Mouse (Mus musculus) cerebellum, adult 18-20 months (tissue): ENCODE data around the gene Slc38a10.

Experiments
- DNase-seq, 2 experiments: peaks; one replicate each; pipeline ENCODE4 v3.0.0; 2021

Slc38a10 gene

GRCm38 (mm10) chr11:120136796-120137624, 14.1 kb downstream of the Slc38a10 start:
- DNase-seq = no peak

GRCm38 (mm10) chr11:120136195-120136594, 15.0 kb downstream of the Slc38a10 start:
- no peak for DNase-seq

GRCm38 (mm10) chr11:120134847-120135530, 16.2 kb downstream of the Slc38a10 start:
- no peak for DNase-seq

GRCm38 (mm10) chr11:120134148-120134547, 17.0 kb downstream of the Slc38a10 start:
- no peak for DNase-seq

GRCm38 (mm10) chr11:120129281-120129680, 21.9 kb downstream of the Slc38a10 start:
- no peak for DNase-seq

GRCm38 (mm10) chr11:120126845-120127244, 24.3 kb downstream of the Slc38a10 start:
- DNase-seq = no peak

- peak; percentile 29 to 32 for DNase-seq
These were observed 29.0 kb downstream of the Slc38a10 start for GRCm38 (mm10) chr11:120122126-120122525.

GRCm38 (mm10) chr11:120120642-120121420, 30.3 kb downstream of the Slc38a10 start:
- DNase-seq = peak; percentile 81 to 84

- peak in 1 of 2 experiments; percentile 32 for DNase-seq
These were observed 31.1 kb downstream of the Slc38a10 start for GRCm38 (mm10) chr11:120119936-120120541.

GRCm38 (mm10) chr11:120119108-120119507, 32.0 kb downstream of the Slc38a10 start:
- no peak for DNase-seq

GRCm38 (mm10) chr11:120117626-120118025, 33.5 kb downstream of the Slc38a10 start:
- no peak for DNase-seq

- no peak for DNase-seq
These were observed 36.5 kb downstream of the Slc38a10 start for GRCm38 (mm10) chr11:120114488-120115215.

- DNase-seq = peak in 1 of 2 experiments; percentile 35
These were observed 39.0 kb downstream of the Slc38a10 start for GRCm38 (mm10) chr11:120112136-120112535.

- peak; percentile 52 to 75 for DNase-seq
These were observed 40.1 kb downstream of the Slc38a10 start for GRCm38 (mm10) chr11:120111033-120111432.

- DNase-seq = no peak
These were observed 40.6 kb downstream of the Slc38a10 start for GRCm38 (mm10) chr11:120110554-120110953.

- DNase-seq = no peak
These were observed 41.5 kb downstream of the Slc38a10 start for GRCm38 (mm10) chr11:120109558-120110210.

- no peak for DNase-seq
These were observed 43.4 kb downstream of the Slc38a10 start for GRCm38 (mm10) chr11:120107796-120108195.

- no peak for DNase-seq
These were observed 44.1 kb downstream of the Slc38a10 start for GRCm38 (mm10) chr11:120107026-120107425.

GRCm38 (mm10) chr11:120103431-120103997, 47.6 kb downstream of the Slc38a10 start:
- no peak for DNase-seq

- peak; percentile 72 to 75 for DNase-seq
These were observed 50.1 kb downstream of the Slc38a10 start for GRCm38 (mm10) chr11:120101036-120101435.
